Mouse (Mus musculus): ENCODE results near the gene Slc25a13.

Gene Slc25a13

DNA sequence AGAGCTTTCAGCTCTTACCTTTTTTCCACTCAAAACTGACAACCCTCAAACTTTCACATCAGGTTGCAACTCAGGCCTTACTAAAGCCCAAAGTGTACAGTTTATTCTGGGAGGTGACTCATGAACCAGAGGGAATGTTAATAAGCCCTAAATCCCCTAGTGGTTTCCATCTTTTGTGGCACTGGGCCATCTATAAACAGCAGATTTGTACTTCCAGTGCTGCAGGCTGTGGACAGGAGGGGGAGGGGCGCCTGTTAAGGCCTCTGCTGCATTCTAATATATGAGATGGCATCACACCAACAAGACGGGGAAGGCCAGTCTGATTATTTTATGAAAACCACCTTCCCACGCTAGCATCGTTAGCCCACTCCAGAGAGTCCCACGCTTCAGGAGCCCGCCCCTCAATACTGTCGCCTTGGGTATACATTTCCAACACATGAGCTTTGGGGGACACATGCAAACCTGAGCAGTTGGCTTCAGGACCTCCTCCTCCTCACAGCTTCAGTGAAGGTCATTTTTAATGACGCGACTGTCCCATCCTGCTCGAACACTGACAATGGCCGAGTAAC, 48.3 kb downstream of the Slc25a13 start:
- DNase-seq (ENCODE audit: low spot score in 2 of 2), result no peak

DNA sequence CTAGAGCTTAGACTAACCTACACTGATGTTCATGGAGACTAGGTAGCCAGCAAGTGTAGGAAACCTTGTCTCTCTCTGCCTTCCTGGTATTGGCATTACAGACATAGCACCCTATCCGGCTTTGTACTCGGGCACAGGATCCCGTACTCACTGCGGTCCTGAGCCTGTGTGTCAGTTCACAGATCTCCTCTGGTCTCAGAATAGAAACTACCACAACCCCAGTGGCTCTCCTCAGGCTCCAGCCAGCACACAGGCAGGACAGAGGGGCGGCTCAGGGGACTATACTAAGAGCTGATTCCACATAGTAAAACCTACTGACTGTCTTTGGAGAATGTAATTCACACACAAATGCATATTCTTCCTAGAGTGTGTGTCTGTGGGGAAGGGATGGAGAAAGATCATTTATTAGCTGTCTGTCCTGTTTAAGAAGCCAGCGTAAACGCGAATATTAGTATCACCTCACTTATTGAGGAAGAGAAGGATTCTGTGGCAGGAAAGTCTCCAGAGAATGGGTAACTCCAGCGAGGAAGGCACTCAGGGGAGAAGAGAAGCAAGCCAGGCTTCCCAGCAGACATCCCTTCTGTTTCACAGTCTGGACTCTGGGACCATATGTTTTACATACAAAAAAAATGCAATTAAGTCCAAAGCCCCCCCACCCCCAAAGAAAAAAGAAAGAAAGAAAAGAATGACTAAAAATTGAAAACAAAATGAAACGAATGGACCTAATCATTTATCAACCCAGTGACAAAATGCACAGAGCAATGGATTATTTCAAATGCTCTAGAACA, 49.4 kb downstream of the Slc25a13 start:
- DNase-seq (ENCODE audit: low spot score in 2 of 2), result no peak

DNA sequence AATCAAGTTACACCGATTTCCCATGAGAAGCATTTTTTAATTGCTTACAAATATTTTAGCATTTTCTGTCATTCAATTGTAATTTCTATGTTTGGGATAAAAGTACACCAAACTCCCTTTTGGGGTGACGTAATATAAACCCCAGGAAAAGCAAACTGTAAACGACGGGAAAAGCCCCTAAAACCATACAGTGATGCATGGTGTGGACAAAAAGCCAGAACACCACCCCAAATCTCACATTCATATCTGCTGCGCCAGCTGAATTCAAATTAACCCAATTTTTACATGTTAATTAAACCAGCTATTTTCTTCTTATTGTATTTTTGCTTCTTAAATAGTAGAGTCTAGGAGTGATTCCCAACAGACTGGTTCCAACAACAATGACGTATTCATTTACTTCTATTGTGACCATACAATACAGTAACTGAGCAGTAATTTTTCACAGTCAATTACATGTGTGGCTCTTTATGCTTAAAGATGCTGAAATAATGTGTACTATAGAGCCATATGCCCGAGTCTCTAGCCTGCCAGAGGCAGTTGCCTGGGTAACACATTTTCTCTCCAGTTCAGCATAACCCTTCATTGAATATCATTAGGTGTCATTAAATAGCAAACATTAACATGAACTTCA, 53.9 kb downstream of the Slc25a13 start:
- no peak for DNase-seq (ENCODE audit: low spot score in 2 of 2)

DNA sequence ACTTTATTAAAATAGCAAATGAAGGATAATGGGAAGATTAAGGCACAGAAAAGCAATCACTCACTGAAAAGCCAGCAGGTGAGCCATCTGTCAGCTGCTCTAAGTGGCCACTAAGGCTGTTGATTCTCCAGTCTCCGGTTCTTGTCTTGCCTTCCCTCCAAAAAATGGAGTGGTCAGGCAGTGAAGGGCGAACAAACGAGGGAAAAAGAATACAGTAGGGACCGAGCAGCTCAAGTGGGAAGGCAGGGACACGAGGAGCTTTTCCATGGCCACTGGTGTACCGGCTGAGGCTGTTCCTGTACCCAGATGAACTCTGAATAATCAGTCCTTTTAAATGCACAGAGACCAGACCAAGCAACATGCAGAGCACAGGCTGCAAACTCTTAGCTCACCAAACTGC, 54.8 kb downstream of the Slc25a13 start:
- no peak for DNase-seq (ENCODE audit: low spot score in 2 of 2)

DNA sequence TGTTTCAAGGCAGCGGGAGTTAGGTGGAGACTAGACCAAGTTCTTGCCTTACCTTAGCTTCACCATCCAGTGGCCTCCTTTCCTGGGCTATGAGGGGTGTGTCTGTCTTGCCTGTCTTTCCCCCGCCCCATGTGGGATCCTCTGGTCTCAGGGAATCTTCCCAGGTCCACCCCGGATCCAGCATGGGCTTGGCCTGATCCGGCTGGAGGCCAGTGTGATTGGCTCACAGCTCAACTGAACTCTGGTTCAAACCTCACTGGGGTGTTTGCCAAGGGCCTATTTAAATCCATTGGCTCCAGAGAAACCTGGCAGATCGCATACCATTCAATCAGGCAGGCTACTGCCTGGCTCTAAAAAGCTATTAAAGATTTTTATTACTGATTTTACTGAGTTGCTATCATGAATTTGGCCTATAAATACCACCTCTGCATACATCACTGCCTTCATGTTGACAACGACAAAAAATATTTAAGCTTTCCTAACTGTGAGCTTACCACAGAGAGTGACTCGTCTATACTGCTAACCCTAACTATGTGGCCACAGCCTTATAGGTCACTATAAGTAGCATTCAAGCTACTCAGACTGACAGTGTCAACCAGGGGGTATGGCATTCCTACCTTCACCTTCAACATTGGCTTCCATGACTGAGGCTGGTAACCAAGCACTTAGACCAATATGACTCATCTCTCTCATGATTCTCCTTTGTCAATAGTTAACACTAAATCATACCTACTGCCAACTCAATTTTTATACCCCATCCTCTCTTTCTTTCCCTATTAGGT, 56.1 kb downstream of the Slc25a13 start:
- no peak for DNase-seq (ENCODE audit: low spot score in 2 of 2)

DNA sequence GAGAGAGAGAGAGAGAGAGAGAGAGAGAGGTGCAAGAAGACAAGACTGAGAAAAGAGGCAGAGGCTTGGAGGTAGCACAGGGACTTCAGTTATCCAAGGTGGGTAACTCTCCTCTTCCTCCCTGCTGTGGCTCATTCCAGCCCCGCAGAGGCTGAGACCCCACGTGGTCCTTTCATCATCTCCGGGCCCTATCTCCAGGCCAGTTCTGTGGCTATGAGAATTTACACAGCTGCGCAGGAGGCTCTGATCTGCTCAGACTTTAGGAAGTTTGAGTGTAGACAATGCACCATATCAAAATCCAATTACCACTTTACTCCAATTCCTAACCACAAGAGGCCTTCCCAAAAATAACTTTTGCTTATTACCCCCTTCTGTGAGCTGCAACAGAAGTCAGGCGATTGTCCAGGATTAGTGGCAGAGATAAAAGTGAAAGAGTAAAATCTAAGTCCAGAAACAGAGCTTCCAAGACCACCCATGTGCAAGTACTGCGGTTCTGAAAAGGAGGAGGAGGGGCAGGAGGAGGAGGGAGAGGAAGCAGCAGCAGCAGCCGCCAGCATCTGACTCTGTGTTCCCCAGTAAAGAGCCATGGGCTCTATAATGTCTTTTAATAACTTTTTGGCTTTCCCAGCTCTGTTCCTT, 57.6 kb downstream of the Slc25a13 start:
- DNase-seq (ENCODE audit: low spot score in 2 of 2), result no peak

DNA sequence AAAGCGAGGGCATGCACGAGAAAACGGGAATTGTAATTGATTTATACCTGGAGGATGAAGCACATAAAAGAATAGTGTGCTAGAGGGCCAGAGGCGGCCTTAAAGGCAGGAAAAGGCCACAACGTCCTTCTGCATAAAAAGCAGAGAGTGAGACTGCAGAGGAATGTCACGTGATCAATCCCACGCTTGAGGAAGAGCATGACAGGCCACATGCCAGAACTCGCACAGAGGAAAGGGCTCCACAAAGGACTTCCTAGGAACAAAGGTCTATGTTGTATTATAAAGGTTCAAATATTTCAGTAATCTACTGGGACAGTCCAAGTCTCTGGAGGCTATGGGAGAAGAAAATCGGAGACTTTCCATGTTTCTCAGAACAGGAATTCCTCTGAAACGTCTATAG, 63.5 kb downstream of the Slc25a13 start:
- DNase-seq (ENCODE audit: low spot score in 2 of 2), result no peak

DNA sequence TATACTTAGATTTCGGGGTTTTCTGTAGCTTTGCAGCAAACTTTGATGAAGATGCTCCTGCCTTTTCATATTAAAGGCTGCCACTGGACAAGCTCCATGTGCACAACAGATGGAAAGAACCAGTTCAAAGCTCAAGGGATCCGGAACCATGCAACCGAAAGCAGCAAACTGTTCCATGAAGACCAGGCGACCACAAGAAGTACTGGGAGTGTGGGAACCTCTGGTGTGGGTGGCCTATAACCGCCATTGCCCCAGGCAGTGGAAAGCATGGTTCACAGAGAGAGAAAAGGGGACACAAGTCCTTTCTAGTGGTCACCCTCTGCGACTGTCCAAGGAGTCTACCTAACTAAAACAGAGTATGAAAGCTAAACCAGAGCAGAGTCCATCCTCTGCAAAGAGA, 66.2 kb downstream of the Slc25a13 start:
- no peak for DNase-seq (ENCODE audit: low spot score in 2 of 2)

DNA sequence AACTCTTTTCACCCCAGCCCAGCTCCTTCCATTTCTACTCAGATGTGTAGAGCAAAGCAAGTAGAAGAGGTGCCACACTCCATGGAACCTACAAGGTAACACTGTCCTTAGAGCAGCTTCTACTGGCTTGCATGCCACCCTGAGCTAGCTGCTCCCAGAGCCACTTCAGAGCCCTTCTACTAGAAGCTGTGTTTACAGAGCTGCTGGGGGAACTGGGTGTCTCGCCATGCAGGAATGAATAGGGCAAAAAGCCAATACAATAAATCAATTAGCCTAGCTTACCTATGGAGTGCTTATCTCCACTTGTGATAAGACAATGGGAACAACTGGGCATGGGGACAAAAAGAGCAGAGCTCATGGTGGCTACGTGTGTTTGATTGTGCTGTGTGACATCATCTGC, 67.2 kb downstream of the Slc25a13 start:
- no peak for DNase-seq (ENCODE audit: low spot score in 2 of 2)

DNA sequence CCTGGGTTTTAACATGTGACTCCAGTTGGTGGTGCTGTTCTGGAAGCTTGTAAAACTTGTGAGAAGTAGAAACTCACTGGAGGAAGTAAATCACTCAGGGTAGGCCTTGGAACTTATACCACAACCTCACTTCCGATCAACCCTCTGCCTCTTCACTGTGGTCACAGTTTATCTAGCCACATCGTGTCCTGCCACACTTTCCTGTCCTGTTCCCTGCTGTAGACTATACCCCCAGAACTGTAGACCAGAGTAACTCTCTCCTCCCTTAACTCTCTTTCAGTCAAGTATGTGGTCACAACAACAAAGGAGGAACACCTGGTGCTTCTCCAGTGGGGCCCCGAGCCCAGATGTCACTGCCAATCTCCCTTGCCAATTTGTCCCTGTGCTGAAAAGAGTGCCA, 67.6 kb downstream of the Slc25a13 start:
- DNase-seq (ENCODE audit: low spot score in 2 of 2), result no peak

DNA sequence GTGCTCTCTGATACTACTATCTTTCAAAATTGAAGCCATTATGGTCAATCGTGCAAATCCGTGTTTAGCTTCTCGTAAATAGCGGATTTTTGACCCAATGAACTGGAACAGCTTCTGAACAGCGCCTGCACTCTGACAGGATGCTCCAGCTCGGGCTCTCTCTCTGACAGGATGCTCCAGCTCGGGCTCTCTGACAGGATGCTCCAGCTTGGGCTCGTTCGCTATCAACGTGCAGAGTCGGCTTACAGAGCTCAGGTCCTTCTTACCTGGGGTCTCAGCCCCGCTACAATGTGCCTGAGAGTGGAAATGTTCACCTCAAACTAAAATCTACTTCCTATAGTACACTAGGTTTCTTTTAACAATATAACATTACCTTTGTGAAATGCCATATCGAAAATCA, 71.6 kb downstream of the Slc25a13 start:
- no peak for DNase-seq (ENCODE audit: low spot score in 2 of 2)

DNA sequence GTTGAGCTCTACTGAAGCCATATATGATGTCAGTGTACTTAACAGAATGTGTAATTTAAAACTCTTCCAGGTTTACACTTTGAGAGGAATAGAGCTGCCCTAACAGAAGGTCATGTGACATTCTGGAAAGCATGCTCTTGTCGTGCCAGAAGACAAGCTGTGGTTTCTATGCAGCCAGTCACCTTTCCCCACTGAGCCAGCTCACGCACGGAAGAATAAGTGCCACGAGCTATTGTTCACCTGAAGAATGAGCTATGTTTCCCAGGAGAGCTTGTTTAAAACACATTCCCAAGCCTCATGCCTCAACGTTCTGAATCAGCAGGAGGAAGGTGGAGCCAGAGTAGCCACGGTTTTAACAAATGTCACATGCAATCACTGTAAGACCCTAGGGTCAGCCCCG, 73.4 kb downstream of the Slc25a13 start:
- DNase-seq (ENCODE audit: low spot score in 2 of 2), result no peak

DNA sequence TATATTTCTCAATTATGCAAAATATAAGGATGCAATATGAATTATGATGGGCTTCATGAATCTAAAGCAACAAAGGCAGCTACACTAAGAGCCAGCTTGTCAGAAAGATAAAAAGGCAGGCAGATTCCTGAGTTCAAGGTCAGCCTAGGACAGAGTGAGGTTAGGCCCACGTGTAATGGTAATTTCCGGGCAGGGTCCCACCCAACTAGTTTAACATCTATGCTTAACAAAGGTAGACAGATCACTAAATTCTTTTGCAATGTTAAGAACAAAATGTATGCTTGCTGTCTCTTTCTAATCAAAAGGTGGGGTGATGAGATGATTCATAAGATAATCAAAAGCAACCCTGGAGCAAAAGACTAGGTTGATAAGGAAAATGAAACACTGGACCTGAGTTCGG, 76.6 kb downstream of the Slc25a13 start:
- no peak for DNase-seq (ENCODE audit: low spot score in 2 of 2)

DNA sequence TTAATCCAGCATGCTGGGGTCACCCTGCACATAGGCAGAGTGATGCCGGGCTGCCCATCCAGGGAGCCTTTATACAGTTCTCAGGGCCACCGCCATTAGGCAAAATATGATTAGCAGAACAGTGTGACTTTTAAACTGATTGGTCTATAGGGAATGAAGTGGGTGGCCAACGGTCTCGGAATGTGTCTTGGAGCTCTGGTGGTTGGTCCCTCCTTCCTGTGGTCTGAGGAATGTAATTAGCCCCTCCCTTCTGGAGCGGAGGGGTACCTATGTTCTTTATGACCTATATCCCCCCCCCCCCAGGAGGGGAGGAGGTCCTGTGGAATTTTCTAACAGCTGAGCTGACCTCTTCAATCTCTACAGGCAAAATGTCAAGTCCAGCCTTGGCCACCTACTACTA, 77.9 kb downstream of the Slc25a13 start:
- no peak for DNase-seq (ENCODE audit: low spot score in 2 of 2)

DNA sequence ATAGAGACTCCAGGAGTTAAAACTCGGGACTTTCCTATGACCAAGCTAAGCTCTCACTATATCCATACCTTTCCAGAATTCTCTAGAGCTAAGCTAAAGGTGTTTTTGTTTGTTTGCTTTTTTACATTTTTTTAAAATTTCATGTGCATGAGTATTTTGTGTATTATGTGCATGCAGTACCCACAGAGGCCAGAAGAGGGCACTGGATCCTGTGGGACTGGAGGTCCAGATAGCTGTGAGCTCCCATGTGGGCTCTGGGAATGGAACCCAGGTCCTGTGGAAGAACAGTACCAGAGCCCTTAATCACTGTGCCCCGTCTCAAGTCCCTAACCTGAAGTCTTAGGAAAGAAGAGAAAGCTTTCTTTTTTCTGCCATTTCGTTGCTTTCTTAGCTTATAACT, 80.2 kb downstream of the Slc25a13 start:
- no peak for DNase-seq (ENCODE audit: low spot score in 2 of 2)

DNA sequence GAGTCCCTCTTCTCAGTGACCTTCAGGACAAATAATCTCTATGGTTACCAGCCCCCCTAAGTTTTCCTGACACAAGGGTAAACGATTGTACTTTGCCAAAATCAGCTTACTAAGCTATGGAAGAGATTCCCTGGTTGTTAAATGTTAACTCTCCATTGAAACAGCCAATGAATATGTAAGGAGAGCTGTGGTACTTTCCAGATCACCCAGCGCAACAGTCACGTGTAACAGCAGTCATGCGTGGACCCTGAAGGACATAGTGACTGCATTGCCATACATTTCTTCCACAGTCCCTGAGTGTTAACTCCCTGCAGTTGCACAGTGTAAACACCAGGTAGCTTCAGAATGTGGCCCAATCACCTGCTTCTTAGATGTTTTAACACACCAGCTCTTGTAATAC, 82.0 kb downstream of the Slc25a13 start:
- DNase-seq (ENCODE audit: low spot score in 2 of 2), result no peak

DNA sequence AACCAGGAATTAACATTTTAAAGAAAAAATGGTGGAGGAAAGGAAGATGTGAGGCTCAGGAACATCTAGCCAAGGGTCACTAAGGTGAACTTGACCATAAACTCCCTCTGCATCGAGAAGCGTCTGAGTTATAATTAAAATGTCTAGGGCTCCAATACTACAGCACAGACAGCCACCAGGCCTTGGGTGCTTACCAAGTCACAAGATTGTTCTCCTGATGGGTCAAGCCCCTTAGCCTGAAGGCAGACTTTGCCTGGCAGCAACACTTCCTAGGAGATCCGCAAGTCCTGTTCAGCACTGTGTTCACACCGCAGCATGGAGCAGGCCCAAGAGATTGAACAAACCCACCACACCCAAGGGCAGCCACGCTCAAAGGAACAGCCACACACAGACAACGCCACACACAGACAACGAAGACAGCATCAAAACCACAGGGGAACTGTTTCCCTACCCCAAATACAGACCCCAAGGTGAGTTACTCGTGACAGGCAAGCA, 83.4 kb downstream of the Slc25a13 start:
- no peak for DNase-seq (ENCODE audit: low spot score in 2 of 2)

DNA sequence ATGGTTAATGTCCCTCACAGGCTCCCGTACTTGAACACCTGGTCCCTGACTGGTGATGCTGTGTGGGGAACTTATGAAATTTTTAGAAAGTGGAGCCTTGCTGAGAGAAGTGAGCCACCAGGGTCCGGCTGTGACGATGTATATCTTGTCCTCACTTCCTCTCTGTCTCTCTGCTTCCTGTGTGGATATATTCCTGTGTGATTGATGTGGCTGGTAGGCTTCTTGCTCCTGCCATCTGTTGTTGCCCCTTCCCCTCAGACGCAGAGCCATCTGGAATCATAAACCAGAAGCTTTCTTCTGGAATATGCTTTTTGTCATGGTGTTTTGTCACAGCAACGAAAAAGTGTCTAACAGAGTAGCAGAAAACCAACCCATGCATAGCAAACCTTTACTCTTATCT, 84.9 kb downstream of the Slc25a13 start:
- no peak for DNase-seq (ENCODE audit: low spot score in 2 of 2)

DNA sequence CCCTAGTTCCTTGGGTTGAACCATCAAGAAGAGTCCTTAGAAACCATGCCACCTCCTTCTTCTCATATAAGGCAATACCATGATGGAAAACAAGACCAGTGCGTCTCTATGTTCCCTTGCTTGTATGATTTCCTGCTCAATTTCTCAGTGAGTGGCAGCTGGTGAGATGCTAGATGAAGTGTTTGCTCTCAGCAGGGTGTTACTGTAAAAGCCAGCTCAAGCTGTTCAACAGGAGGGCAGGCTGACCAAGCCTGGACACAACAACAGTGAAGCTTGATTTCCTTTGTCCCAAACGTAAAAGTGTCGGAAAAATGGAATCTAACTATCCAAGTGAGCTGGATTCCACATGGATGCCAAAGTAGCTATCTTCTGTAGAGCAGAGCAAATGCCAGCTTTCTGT, 91.4 kb downstream of the Slc25a13 start:
- no peak for DNase-seq (ENCODE audit: low spot score in 2 of 2)

DNA sequence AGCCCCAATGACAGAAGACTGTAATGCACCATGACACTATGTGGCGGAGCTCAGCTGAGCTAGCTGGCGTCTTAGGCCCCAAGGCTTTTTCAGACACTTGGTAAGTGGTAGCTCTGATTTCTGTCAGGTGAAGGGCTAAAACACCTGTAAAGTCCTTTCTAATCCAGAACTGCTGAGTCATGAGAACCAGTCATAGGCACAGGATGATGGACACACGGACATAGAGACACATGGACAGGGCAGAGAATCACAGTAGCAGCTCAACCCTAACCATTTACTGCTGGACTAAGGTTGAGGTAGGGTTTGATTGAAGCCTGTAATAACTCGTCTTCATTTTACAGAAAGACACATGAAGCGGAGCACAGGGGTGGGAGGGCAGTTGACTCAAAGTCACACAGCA, 95.1 kb downstream of the Slc25a13 start:
- no peak for DNase-seq (ENCODE audit: low spot score in 2 of 2)

DNA sequence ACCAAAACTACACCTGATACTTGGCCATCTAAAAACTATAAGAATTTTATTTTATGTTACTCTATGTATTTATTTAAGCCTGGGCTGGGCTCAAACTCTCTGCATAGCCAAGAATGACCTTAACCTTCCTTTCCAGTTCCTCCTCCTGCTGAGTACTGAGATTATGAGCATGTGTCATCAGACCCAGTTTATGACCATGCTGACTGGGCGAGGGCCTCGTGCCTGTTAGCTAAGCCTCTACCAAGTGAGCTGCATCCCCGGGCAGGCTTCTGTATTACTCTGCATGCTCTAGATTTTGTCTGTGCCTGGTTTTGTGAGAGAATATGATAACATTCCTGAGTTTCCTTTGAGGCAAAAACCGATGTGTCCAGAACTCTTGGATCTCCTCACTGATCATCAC, 96.1 kb downstream of the Slc25a13 start:
- no peak for DNase-seq (ENCODE audit: low spot score in 2 of 2)

DNA sequence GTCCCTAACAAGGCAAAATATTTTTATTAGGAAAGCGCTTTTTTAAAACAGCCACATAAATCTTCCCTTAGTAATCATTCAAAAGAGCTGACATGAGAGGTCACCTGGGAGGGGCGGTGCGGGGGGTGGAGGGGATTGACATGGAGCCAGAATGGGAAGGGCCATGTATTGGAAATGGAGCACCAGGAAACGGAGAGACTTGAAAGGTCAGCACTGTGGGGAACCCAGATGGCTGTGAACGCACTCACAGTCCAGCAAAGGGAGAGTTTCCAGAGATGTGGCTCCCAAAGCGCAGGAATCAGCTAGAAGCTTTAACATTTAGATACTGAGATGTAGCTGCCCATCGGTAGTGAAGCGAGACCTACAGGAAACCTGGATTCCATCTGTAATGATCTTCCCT, 101.2 kb downstream of the Slc25a13 start:
- DNase-seq (ENCODE audit: low spot score in 2 of 2), result no peak

Measured in right cerebral cortex, adult 2 months (tissue).